Mouse (Mus musculus): ENCODE results near the gene Glt8d2. TPM values are rescaled to one million over a fixed set of nuclear protein-coding genes. Genes with fewer than 3 reads are reported as not detected.

Glt8d2 gene
- polyA plus RNA-seq, 1 experiment from 2014 or later, result 15.0 TPM

DNA sequence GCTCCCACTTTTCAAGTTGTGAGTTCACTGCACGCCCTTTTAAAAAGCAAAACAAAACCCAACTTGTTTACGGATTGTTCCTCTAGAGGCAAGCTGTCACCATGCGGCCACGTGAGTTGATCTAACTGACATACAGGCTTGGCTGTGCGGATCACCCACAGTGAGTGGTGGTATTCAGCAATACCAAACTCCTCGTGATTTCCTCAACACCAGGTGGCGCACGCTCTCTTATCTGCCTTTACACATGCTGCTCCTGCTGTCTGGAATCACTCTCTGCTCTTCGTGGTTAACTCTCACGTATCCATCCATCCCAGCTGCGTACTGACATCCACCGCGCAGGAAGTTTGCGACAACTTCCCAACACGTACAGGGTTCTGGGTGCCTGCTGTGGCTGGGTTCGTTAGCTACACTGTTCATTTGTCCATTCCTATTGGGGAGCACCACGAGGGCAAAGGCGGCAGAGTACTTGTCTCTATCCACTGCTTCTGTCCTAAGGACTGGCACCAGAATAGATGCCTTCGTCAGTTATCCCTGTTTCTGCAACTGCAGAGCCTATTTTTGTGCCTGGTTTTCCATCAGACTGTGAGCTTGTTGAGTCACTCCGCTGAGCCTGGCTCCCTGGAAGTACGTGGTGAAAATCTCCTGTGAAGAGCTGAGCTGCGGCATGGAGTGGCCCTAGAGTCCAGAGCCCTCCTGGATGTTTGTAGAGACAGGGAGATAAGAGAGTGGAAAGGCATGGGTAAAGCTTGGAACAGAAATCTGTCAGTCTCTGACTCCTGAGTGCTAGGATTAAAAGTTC is 23.8 kb downstream of the Glt8d2 start:
- H3K36me3 ChIP-seq, result 0 out of 2 replicates have a peak, but pooled peaks cover 2% of the 10 kb centered on the region
- no peaks in the 10 kb centered on the region for H3K27me3 ChIP-seq
- 0 out of 2 replicates have a peak overlapping the region, but pooled peaks have one; percentile 12 for H3K4me3 ChIP-seq
- peak overlapping the region; percentile 51 for H3K4me2 ChIP-seq (replicated peaks)
- 23% methylated on average over 22 of the region's 22 CpGs for WGBS
- no peak overlapping the region for H3K27ac ChIP-seq
- H3K9ac ChIP-seq, result peak overlapping the region; percentile 36; the same call in 1 of the 2 replicates
- peaks cover 4% of the 10 kb centered on the region for H3K4me1 ChIP-seq
- peak; percentile 85 for ATAC-seq (ENCODE audit: low FRiP score, low read depth)
- H3K9me3 ChIP-seq, result no peaks in the 10 kb centered on the region

DNA sequence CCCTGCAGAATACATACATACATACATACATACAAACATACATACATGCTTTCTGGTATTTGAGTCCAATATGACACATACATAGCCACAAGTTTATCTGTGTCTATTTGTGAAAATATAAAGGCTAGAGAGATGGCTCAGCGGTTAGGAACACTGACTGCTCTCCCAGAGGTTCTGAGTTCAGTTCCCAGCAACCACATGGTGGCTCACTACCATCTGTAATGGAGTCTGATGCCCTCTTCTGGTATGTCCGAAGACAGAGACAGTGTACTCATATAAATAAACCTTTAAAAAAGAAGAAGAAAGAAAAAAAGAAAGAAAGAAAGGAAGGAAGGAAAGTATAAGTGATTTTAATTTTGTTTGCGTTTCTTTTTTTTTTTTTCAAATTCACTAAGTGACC is 24.5 kb downstream of the Glt8d2 start:
- H3K9me3 ChIP-seq, result no peaks in the 10 kb centered on the region
- no peak for ATAC-seq (ENCODE audit: low FRiP score, low read depth)
- no peak overlapping the region for H3K9ac ChIP-seq
- 0 out of 2 replicates have a peak, but pooled peaks cover 7% of the 10 kb centered on the region for H3K36me3 ChIP-seq
- WGBS, result 62% methylated on average over 3 of the region's 3 CpGs
- H3K4me1 ChIP-seq, result peaks cover 4% of the 10 kb centered on the region
- H3K4me3 ChIP-seq, result no peak overlapping the region
- H3K27ac ChIP-seq, result no peak overlapping the region
- H3K4me2 ChIP-seq (replicated peaks), result no peak overlapping the region
- H3K27me3 ChIP-seq, result no peaks in the 10 kb centered on the region

DNA sequence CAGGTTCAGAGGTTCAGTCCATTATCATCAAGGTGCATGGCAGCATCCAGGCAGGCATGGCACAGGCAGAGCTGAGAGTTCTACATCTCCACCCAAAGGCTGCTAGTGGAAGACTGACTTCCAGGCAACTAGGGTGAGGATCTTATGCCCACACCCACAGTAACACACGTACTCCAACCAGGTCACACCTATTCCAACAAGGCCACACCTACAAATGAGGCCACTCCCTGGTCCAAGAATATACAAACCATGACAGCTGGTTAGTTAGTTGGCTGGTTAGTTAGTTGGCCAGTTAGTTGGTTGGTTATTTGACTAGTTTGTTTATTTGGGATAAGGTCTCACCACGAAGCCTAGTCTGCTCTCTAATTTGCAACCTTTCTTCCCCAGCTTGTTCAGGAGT is 27.2 kb downstream of the Glt8d2 start:
- ATAC-seq (ENCODE audit: low FRiP score, low read depth), result no peak
- H3K27me3 ChIP-seq, result no peaks in the 10 kb centered on the region
- H3K9me3 ChIP-seq, result no peaks in the 10 kb centered on the region
- no peak overlapping the region for H3K4me2 ChIP-seq (replicated peaks)
- no peak overlapping the region for H3K27ac ChIP-seq
- peaks cover 4% of the 10 kb centered on the region for H3K4me1 ChIP-seq
- WGBS, result 88% methylated on average over 2 of the region's 2 CpGs
- no peak overlapping the region for H3K9ac ChIP-seq
- no peak overlapping the region for H3K4me3 ChIP-seq
- 0 out of 2 replicates have a peak, but pooled peaks cover 7% of the 10 kb centered on the region for H3K36me3 ChIP-seq

DNA sequence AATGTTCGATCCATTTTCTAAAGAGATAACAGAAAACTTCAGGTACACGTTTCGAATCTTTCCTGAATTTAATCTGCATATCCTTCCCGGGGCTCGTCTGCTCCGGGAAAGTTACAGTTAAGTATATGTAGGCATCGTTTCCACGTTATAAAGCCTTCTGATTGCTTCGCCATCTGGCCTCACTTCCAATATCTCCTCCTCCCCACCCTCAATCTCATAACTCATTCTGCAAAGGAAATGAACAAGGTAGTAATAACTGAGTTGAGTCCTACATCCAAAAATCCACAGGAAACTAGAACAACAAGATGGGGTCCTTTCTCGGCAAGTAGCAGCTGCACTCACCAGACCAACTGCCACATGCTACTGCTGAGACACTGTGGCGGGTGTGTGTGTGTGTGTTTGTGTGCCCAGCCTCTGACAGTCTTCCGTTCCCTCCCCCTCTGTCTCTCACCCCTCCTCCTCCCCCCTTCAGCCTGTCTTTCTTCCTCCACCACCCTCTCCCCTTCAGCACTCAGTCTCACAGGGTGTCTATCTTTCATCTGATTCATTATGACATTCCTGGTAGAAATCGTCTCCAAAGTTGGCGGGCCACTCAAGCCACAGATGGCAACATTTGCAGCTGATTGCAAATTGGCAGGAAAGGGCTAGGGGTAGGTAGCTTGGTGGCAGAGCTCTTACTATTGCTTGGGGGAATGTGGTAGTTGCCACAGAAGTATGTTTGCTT is 28.0 kb downstream of the Glt8d2 start:
- ATAC-seq (ENCODE audit: low FRiP score, low read depth), result no peak
- peaks cover 4% of the 10 kb centered on the region for H3K4me1 ChIP-seq
- WGBS, result 63% methylated on average over 14 of the region's 14 CpGs

DNA sequence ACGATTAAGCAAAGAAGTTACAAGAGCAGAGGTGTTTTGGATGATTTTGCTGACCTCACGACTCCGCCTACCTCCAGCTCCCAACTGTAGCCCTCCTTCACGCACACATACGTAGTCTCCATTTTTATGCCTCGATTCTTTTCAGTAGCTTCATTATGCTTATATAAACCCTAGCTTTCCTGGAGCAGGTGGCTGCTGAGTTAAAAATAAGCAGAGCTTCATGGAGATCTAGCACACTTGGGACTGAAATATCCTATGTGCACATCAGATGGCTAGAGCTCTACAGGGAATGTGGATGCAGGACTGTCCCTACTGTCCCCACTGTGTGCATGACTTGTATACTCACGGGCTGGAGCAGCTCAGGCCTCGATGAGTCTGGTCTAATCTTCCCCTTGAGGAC is 28.6 kb downstream of the Glt8d2 start:
- Histone ChIP-seq H3K27me3 (no peaks in the 10 kb centered on the region), H3K4me2 (replicated peaks) (no peak overlapping the region), H3K9ac (no peak overlapping the region), H3K27ac (no peak overlapping the region), H3K4me3 (no peak overlapping the region), H3K9me3 (no peaks in the 10 kb centered on the region), H3K36me3 (0 out of 2 replicates have a peak, but pooled peaks cover 7% of the 10 kb centered on the region), H3K4me1 (peaks cover 3% of the 10 kb centered on the region)
- ATAC-seq (ENCODE audit: low FRiP score, low read depth), result no peak
- WGBS, result 80% methylated on average over 8 of the region's 8 CpGs

More for the DNA sequence above, 28.0 kb downstream of the Glt8d2 start:
- H3K36me3 ChIP-seq, result 0 out of 2 replicates have a peak, but pooled peaks cover 7% of the 10 kb centered on the region
- H3K27ac ChIP-seq, result no peak overlapping the region
- H3K27me3 ChIP-seq, result no peaks in the 10 kb centered on the region
- H3K9ac ChIP-seq, result no peak overlapping the region
- no peak overlapping the region for H3K4me2 ChIP-seq (replicated peaks)
- H3K9me3 ChIP-seq, result no peaks in the 10 kb centered on the region
- H3K4me3 ChIP-seq, result no peak overlapping the region

DNA sequence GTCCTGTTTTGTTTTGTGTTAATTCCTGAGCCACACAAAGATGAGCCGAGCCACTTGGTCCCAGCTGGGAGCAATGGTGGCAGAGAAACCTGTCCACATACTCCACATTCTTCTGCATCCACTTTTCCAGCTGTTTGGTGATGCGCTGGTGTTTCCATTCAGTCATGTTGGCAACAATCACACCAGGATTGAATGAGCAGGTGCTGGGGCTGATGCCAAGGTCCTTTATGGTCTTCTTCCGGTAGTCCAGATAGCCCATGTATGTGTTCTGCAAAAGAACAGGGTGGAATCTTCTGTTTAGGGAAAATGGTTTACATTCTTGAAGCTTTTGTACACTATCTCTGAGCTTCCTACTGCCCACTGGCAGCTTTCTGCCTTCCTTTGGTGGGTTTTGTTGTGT is 35.9 kb downstream of the Glt8d2 start:
- no peaks in the 10 kb centered on the region for H3K9me3 ChIP-seq
- peaks cover 35% of the 10 kb centered on the region for H3K36me3 ChIP-seq
- H3K4me3 ChIP-seq, result no peak overlapping the region
- no peak overlapping the region for H3K4me2 ChIP-seq (replicated peaks)
- 85% methylated on average over 3 of the region's 3 CpGs for WGBS
- no peak overlapping the region for H3K9ac ChIP-seq
- H3K27ac ChIP-seq, result no peak overlapping the region
- H3K27me3 ChIP-seq, result no peaks in the 10 kb centered on the region
- no peaks in the 10 kb centered on the region for H3K4me1 ChIP-seq
- ATAC-seq (ENCODE audit: low FRiP score, low read depth), result no peak

DNA sequence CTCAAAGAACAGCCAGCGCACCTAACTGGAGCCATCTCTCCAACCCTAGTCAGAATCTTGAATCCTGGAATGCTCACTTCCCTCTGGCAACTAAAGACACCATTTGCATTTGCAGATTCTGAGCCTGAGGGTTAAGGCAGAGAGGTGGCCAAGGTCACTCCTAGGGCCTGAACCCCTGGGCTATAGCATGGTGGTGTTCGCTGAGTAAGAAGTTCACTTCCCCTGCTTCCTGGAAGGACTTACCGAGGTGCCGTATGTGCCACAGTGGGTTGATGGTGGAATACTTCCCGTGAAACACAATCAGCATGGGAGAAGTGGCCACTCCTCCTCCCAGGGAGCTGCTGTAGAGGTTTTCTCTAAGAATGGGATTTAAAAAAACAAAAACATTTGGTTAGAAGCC is 37.8 kb downstream of the Glt8d2 start:
- WGBS, result 70% methylated on average over 5 of the region's 5 CpGs
- no peak overlapping the region for H3K27ac ChIP-seq
- no peak for ATAC-seq (ENCODE audit: low FRiP score, low read depth)

DNA sequence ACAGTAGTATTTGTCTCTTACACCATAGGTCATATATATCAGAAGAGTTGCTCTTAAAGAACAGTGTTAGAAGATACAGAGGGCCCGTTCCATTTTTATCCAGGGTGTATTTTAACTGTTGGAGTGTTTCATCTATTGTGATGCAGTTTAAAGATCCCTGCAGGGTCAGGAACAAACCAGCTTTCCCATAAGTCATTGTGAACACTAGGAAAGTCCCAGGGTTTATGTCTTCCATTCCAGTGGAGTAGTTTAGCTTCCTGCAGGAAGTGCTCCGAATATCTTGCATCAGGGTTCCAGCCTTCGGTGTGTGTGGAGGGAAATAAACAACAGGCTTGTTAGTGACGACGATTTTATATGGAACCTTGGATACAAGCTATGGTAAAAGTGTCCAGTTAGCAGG is 39.2 kb downstream of the Glt8d2 start:
- H3K9ac ChIP-seq, result no peak overlapping the region
- 85% methylated on average over 5 of the region's 5 CpGs for WGBS

More for the DNA sequence above, 37.8 kb downstream of the Glt8d2 start:
- H3K4me3 ChIP-seq, result no peak overlapping the region
- no peaks in the 10 kb centered on the region for H3K4me1 ChIP-seq
- H3K4me2 ChIP-seq (replicated peaks), result no peak overlapping the region
- H3K36me3 ChIP-seq, result peaks cover 43% of the 10 kb centered on the region
- no peaks in the 10 kb centered on the region for H3K9me3 ChIP-seq
- no peak overlapping the region for H3K9ac ChIP-seq
- H3K27me3 ChIP-seq, result no peaks in the 10 kb centered on the region

DNA sequence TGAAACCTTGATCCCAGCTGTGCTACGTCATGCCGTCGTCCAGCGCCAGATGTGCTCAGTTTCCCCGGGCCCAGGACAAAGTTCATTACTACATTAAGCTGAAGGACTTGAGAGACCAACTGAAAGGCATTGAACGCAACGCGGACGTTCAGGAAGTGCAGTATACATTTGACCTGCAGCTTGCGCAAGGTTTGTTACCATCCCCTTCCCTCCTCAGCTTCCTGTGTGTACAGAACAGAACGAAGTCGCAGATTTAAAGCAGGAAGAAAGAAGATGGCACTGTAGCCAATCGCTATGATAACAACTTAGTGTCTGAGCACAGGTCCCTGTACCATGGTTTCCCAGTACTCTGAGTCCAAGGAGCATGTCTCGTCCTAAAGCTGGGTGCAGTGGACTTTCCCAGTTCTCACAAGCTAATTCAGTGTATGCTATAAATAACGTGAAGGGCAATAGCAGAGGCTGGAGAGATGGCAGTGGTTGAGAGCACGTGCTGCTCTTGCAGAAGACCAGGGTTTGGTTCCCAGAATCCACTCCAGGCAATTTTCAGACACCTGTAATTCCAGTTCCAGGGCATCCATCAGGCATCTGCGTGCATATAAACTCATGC is 43.1 kb downstream of the Glt8d2 start:
- Histone ChIP-seq H3K4me2 (replicated peaks) (no peak overlapping the region), H3K4me3 (no peak overlapping the region), H3K4me1 (no peaks in the 10 kb centered on the region), H3K9ac (no peak overlapping the region), H3K36me3 (peaks cover 74% of the 10 kb centered on the region), H3K9me3 (no peaks in the 10 kb centered on the region), H3K27me3 (no peaks in the 10 kb centered on the region), H3K27ac (no peak overlapping the region)
- no peak for ATAC-seq (ENCODE audit: low FRiP score, low read depth)
- WGBS, result 91% methylated on average over 17 of the region's 17 CpGs

More for the DNA sequence above, 39.2 kb downstream of the Glt8d2 start:
- Histone ChIP-seq H3K4me2 (replicated peaks) (no peak overlapping the region), H3K9me3 (no peaks in the 10 kb centered on the region), H3K27ac (no peak overlapping the region), H3K4me1 (no peaks in the 10 kb centered on the region), H3K27me3 (no peaks in the 10 kb centered on the region), H3K36me3 (peaks cover 55% of the 10 kb centered on the region), H3K4me3 (no peak overlapping the region)
- ATAC-seq (ENCODE audit: low FRiP score, low read depth), result no peak

DNA sequence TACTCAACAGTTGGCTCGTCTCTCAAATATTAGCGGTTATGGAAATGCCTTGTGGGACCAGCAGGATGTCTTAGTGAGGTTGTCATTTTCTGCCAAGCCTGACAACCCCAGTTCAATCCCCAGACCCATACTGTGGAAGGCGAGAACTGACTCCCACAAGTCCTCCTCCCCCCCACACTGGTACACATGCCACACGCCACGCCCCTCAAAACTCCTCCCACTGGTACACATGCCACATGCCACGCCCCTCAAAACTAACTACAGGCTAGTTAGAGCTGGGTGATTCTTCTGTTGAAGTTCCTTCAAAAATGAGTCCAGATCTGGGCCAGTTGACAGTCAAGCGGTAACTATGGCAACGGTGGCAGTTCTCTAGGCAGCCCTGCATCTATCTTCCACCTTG is 44.4 kb downstream of the Glt8d2 start:
- peak; percentile 24; the same call in 1 of the 2 replicates for ATAC-seq (ENCODE audit: low FRiP score, low read depth)
- H3K9ac ChIP-seq, result no peak overlapping the region
- 93% methylated on average over 8 of the region's 8 CpGs for WGBS
- no peaks in the 10 kb centered on the region for H3K4me1 ChIP-seq
- no peak overlapping the region for H3K4me2 ChIP-seq (replicated peaks)
- H3K27ac ChIP-seq, result no peak overlapping the region
- no peaks in the 10 kb centered on the region for H3K9me3 ChIP-seq
- H3K27me3 ChIP-seq, result no peaks in the 10 kb centered on the region
- H3K36me3 ChIP-seq, result peaks cover 75% of the 10 kb centered on the region
- H3K4me3 ChIP-seq, result no peak overlapping the region

DNA sequence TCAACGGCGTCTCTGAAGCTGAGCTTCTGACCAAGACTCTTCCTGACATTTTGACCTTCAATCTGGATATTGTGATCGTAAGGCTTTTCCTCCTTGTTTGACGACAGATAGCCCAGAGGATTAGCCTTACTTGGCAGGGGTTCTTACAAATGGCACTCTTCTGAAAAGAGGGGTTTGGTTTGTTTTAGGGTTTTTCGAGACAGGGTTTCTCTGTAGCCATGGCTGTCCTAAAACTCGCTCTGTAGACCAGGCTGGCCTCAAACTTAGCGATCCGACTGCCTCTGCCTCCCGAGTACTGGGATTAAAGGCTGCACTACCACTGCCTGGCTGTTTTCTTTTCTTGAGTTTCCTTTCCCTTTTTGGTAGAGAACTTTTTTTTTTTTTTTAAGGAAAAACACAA is 49.0 kb downstream of the Glt8d2 start:
- WGBS, result 91% methylated on average over 9 of the region's 9 CpGs
- Histone ChIP-seq H3K27me3 (no peaks in the 10 kb centered on the region), H3K27ac (no peak overlapping the region), H3K9ac (no peak overlapping the region), H3K4me1 (no peaks in the 10 kb centered on the region), H3K9me3 (no peaks in the 10 kb centered on the region), H3K36me3 (peaks cover 92% of the 10 kb centered on the region), H3K4me3 (no peak overlapping the region), H3K4me2 (replicated peaks) (no peak overlapping the region)
- no peak for ATAC-seq (ENCODE audit: low FRiP score, low read depth)

All from limb, embryonic 13.5 days (tissue).